Mouse (Mus musculus) lung, postnatal 0 days (tissue): ENCODE data around the gene Olfr476.

Experiments
- CTCF ChIP-seq: IDR thresholded peaks from 2 replicates; pipeline ENCODE4 v1.5.1; 2016; ENCODE audit warnings: antibody characterized with exemption, mild to moderate bottlenecking
- EP300 ChIP-seq: IDR thresholded peaks from 2 replicates; pipeline ENCODE4 v1.6.1; 2016; ENCODE audit warnings: antibody characterized with exemption, mild to moderate bottlenecking, control low read depth

DNA sequence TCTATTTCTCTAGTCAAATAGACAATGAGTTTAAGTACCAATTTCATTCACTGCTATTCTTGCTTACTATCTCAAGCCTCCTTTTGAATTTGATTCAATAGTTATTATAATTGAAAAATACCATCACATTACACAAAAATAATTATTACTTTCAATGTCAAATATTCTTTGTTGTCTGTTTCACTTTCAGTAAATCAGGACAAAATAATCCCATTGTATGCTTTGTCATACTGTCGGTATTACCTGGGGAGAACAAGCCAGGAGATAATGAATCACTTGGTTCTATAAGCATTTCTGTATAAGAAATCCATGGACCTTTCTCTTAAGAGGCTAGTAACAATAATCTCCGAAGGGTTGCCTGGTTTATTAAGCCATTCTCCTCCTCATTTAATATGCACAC lies 21.8 kb downstream of the Olfr476 start, which contains the start of gene Olfr477:
- no peak for TF ChIP-seq CTCF
- no peak for TF ChIP-seq EP300
